Mouse (Mus musculus): Measurements from ENCODE around the gene Mesp1. TPM values are rescaled to one million over a fixed set of nuclear protein-coding genes. Genes with fewer than 3 reads are reported as not detected.

The Mesp1 gene
- total and polyA plus RNA-seq, 3 experiments: not detected

GRCm38 (mm10) chr7:79800336-79800735 lies 6.7 kb upstream of the Mesp1 start:
- Histone ChIP-seq H3K9ac (ENCODE audit: control insufficient read depth, low read depth, low read length, poor library complexity, severe bottlenecking) (no peak overlapping the region), H3K4me3 (ENCODE audit: control insufficient read depth in 1 of 2, insufficient read depth in 1 of 2, low read depth in 2 of 2, low read length in 2 of 2) (no peak overlapping the region), H3K9me3 (replicated peaks; ENCODE audit: insufficient read depth, low read length) (no peaks in the 10 kb centered on the region), H3K79me2 (ENCODE audit: control insufficient read depth, insufficient read depth, low read length, poor library complexity) (no peaks in the 10 kb centered on the region), H3K36me3 (ENCODE audit: control insufficient read depth in 1 of 2, insufficient read depth in 2 of 2, low read length in 2 of 2) (no peaks in the 10 kb centered on the region), H3K4me1 (ENCODE audit: control insufficient read depth in 1 of 2, insufficient read depth in 2 of 2, low read length in 2 of 2) (no peaks in the 10 kb centered on the region), H3K27ac (ENCODE audit: control insufficient read depth, low read depth, low read length) (no peak overlapping the region), H3K27me3 (ENCODE audit: control insufficient read depth in 1 of 2, insufficient read depth in 2 of 2, low read length in 2 of 2) (no peaks in the 10 kb centered on the region)
- no peak for TF ChIP-seq RAD21 (IDR thresholded peaks at IDR 0.05; ENCODE audit: low read depth, low read length)
- TF ChIP-seq RCOR1 (IDR thresholded peaks at IDR 0.05; ENCODE audit: low read depth, low read length): no peak
- no peak for TF ChIP-seq KAT2A (conservative IDR thresholded peaks at IDR 0.05; ENCODE audit: low read depth, low read length)
- no peak for TF ChIP-seq POLR2AphosphoS2 (IDR thresholded peaks at IDR 0.05; ENCODE audit: low read length)
- TF ChIP-seq GATA1 (IDR thresholded peaks at IDR 0.05; ENCODE audit: low read depth, low read length): no peak
- TF ChIP-seq SIN3A (IDR thresholded peaks at IDR 0.05; ENCODE audit: low read length): no peak
- TF ChIP-seq MYB (IDR thresholded peaks at IDR 0.05; ENCODE audit: low read depth, low read length): no peak
- TF ChIP-seq GABPA (IDR thresholded peaks at IDR 0.05; ENCODE audit: low read depth, low read length): no peak
- no peak for TF ChIP-seq CHD2 (IDR thresholded peaks at IDR 0.05; ENCODE audit: low read length)
- TF ChIP-seq TAL1 (IDR thresholded peaks at IDR 0.05; ENCODE audit: low read length): no peak
- TF ChIP-seq CTCF (IDR thresholded peaks at IDR 0.05 in 2 of 3, conservative IDR thresholded peaks at IDR 0.05 in 1 of 3; ENCODE audit: control insufficient read depth in 1 of 3, insufficient read depth in 1 of 3, low read depth in 2 of 3, low read length in 3 of 3, poor library complexity in 1 of 3, severe bottlenecking in 1 of 3): no peak
- TF ChIP-seq POLR2A (IDR thresholded peaks at IDR 0.05; ENCODE audit: control insufficient read depth in 1 of 2, insufficient read depth in 1 of 2, low read depth in 1 of 2, low read length in 2 of 2, poor library complexity in 1 of 2): no peak
- no peak for TF ChIP-seq MXI1 (IDR thresholded peaks at IDR 0.05; ENCODE audit: low read depth, low read length)
- no peak for TF ChIP-seq USF1 (IDR thresholded peaks at IDR 0.05; ENCODE audit: low read depth, low read length)
- TF ChIP-seq NRF1 (IDR thresholded peaks at IDR 0.05; ENCODE audit: insufficient read depth, low read depth, low read length, poor library complexity, severe bottlenecking): no peak
- DNase-seq (ENCODE audit: low read depth, low spot score): no peak

- no peak for DNase-seq (ENCODE audit: low read depth, low spot score)
- H3K79me2 ChIP-seq (ENCODE audit: control insufficient read depth, insufficient read depth, low read length, poor library complexity): no peaks in the 10 kb centered on the region
Observed at GRCm38 (mm10) chr7:79799506-79799905, 5.9 kb upstream of the Mesp1 start.

More at GRCm38 (mm10) chr7:79799506-79799905, 5.9 kb upstream of the Mesp1 start:
- no peak overlapping the region for H3K4me3 ChIP-seq (ENCODE audit: control insufficient read depth in 1 of 2, insufficient read depth in 1 of 2, low read depth in 2 of 2, low read length in 2 of 2)
- no peak overlapping the region for H3K27ac ChIP-seq (ENCODE audit: control insufficient read depth, low read depth, low read length)
- no peaks in the 10 kb centered on the region for H3K36me3 ChIP-seq (ENCODE audit: control insufficient read depth in 1 of 2, insufficient read depth in 2 of 2, low read length in 2 of 2)
- H3K4me1 ChIP-seq (ENCODE audit: control insufficient read depth in 1 of 2, insufficient read depth in 2 of 2, low read length in 2 of 2): no peaks in the 10 kb centered on the region
- TF ChIP-seq MYB (IDR thresholded peaks at IDR 0.05; ENCODE audit: low read depth, low read length) (no peak), GABPA (IDR thresholded peaks at IDR 0.05; ENCODE audit: low read depth, low read length) (no peak), MAX (IDR thresholded peaks at IDR 0.05; ENCODE audit: low read length) (no peak), TAL1 (IDR thresholded peaks at IDR 0.05; ENCODE audit: low read length) (no peak), HCFC1 (IDR thresholded peaks at IDR 0.05; ENCODE audit: low read depth, low read length) (no peak), MXI1 (IDR thresholded peaks at IDR 0.05; ENCODE audit: low read depth, low read length) (no peak), ZMIZ1 (IDR thresholded peaks at IDR 0.05; ENCODE audit: low read depth, low read length) (no peak), RAD21 (IDR thresholded peaks at IDR 0.05; ENCODE audit: low read depth, low read length) (no peak), NELFE (IDR thresholded peaks at IDR 0.05; ENCODE audit: low read depth, low read length) (no peak), BHLHE40 (IDR thresholded peaks at IDR 0.05; ENCODE audit: borderline replicate concordance, low read depth, low read length) (no peak), CHD2 (IDR thresholded peaks at IDR 0.05; ENCODE audit: low read length) (no peak), CTCF (IDR thresholded peaks at IDR 0.05 in 2 of 3, conservative IDR thresholded peaks at IDR 0.05 in 1 of 3; ENCODE audit: control insufficient read depth in 1 of 3, insufficient read depth in 1 of 3, low read depth in 2 of 3, low read length in 3 of 3, poor library complexity in 1 of 3, severe bottlenecking in 1 of 3) (no peak), USF2 (IDR thresholded peaks at IDR 0.05; ENCODE audit: borderline replicate concordance in 1 of 2, insufficient read depth in 1 of 2, low read depth in 1 of 2, low read length in 2 of 2) (no peak), POLR2AphosphoS5 (IDR thresholded peaks at IDR 0.05; ENCODE audit: borderline replicate concordance, low read depth, low read length) (no peak), MAZ (IDR thresholded peaks at IDR 0.05; ENCODE audit: low read depth, low read length) (no peak), TCF12 (IDR thresholded peaks at IDR 0.05; ENCODE audit: low read depth, low read length) (no peak)
- H3K9ac ChIP-seq (ENCODE audit: control insufficient read depth, low read depth, low read length, poor library complexity, severe bottlenecking): no peak overlapping the region
- no peaks in the 10 kb centered on the region for H3K9me3 ChIP-seq (replicated peaks; ENCODE audit: insufficient read depth, low read length)
- H3K27me3 ChIP-seq (ENCODE audit: control insufficient read depth in 1 of 2, insufficient read depth in 2 of 2, low read length in 2 of 2): no peaks in the 10 kb centered on the region
